Mouse (Mus musculus) bone marrow macrophage, adult 2 months (primary cell): ENCODE data around the gene Terb1.

Experiments
- CTCF ChIP-seq: IDR thresholded peaks from 2 replicates; pipeline ENCODE4 v1.5.1; 2012; ENCODE audit warnings: low read depth, mild to moderate bottlenecking, low read length, moderate library complexity
- POLR2A ChIP-seq: IDR thresholded peaks from 2 replicates; pipeline ENCODE4 v1.6.1; 2012; ENCODE audit warnings: mild to moderate bottlenecking, low read depth, low read length, borderline replicate concordance

GRCm38 (mm10) chr8:104557226-104557625, 47.5 kb upstream of the Terb1 start:
- TF ChIP-seq POLR2A = no peak
- TF ChIP-seq CTCF = no peak
